Comparison of ENCODE assay signal across 19 mouse cellular contexts in genomic region chr17:27186068-27186467, GRCm38 (mm10). TPM values are rescaled to one million over a fixed set of nuclear protein-coding genes. Genes with fewer than 3 reads are reported as not detected.
DNase-seq lines count a peak whose midpoint lies in the region.
"Had no signal": no experiment of that assay in that cellular context is flagged by ENCODE, and none has a peak within 500 bp of the region (broad histone marks: within the 10 kb centered on the region; RNA-seq: fewer than 3 reads in every experiment).

No protein-coding gene starts in this region.

- peak; percentile 62 for DNase-seq in testis, postnatal 14 days (ENCODE audit: low spot score)
- DNase-seq in testis, postnatal 10 days (ENCODE audit: low spot score) = no peak
- peak; percentile 16 for DNase-seq in ES-CJ7 (ENCODE audit: low read depth, low spot score)
- DNase-seq in brain, adult 2 months (ENCODE audit: low read depth, low spot score) = peak; percentile 47
- DNase-seq in liver = no peak
- DNase-seq in adrenal gland, adult 18-20 months (ENCODE audit: low spot score in 2 of 2) = no peak
- DNase-seq: adrenal gland, adult 2 months; adrenal gland, adult 8-10 months; adrenal gland, postnatal 10 days; adrenal gland, postnatal 14 days; adrenal gland, postnatal 25 days; adrenal gland, postnatal 36 days; B cell, adult 2 months; cerebellum, adult 11 months; cerebellum, adult 11-12 months; cerebellum, adult 18-20 months; cerebellum, adult 8-10 months; cerebellum, adult 9-10 months had no signal

RNA-seq across cellular contexts. Expression of gene Lemd2, which starts 18.2 kb away (rescaled TPM):
- total RNA-seq in adrenal gland, adult 18-20 months (2021) = 10 to 100 TPM; 60.5 to 72.7 TPM

RNA-seq across cellular contexts. Expression of gene Ip6k3, which starts 18.5 kb away (rescaled TPM):
- total RNA-seq in adrenal gland, adult 18-20 months (2021) = 1 to 10 TPM in 1 of 2 experiments, under 1 TPM in 1; 0.60 to 2.2 TPM
- total RNA-seq: MEL had no signal

RNA-seq across cellular contexts. Expression of gene Uqcc2, which starts 52.4 kb away (rescaled TPM):
- 100 to 1,000 TPM; 266 to 331 TPM for total RNA-seq in adrenal gland, adult 18-20 months (2021)

Comparison
In these comparisons a context has a peak if more than half of its experiments do, and no peak if none do; other contexts are left out.
1. DNase-seq: peak in testis, postnatal 14 days (single experiment), ES-CJ7 (single experiment) and brain, adult 2 months (single experiment); none in testis, postnatal 10 days (single experiment), liver (single experiment) and adrenal gland, adult 18-20 months (0 of 2).